Mouse (Mus musculus): ENCODE data around the gene Abca8a. TPM values are rescaled to one million over a fixed set of nuclear protein-coding genes. Genes with fewer than 3 reads are reported as not detected.
A peak's percentile ranks its signal among the peaks of the same experiment; 100 is the strongest.

Gene Abca8a
- total and polyA plus RNA-seq, 2 experiments from 2014 or later = 0.39 to 0.71 TPM

DNA sequence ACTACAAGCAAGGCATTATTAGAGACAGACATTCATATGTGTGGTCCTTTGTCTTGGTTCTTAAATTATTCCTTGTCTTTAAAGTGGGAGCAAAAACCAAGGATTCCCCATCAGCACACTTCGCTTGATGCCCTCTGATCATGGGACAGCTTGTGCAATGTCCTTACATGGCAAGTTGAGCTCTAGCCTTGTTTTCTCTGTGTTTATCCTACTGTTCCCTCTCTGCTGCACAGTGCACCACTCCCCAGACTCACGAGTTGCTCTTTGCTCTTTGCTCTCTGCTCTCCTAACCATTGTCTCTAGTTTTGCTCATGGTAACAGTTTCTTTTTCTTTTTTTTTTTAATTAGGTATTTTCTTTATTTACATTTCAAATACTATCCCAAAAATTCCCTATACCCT lies 35.7 kb downstream of the Abca8a start:
- Histone ChIP-seq H3K4me1 (ENCODE audit: insufficient read depth, low read length) (no peaks in the 10 kb centered on the region), H3K9ac (replicated peaks; ENCODE audit: low read length, poor library complexity, severe bottlenecking) (no peak overlapping the region), H3K36me3 (ENCODE audit: insufficient read depth, low read length) (no peaks in the 10 kb centered on the region), H3K27me3 (ENCODE audit: insufficient read depth, low read length) (no peaks in the 10 kb centered on the region), H3K4me3 (ENCODE audit: low read depth, low read length) (no peak overlapping the region), H3K27ac (ENCODE audit: low read depth, low read length) (no peak overlapping the region), H3K9me3 (ENCODE audit: low read length) (no peaks in the 10 kb centered on the region), H3K4me2 (ENCODE audit: low read depth, low read length, poor library complexity, severe bottlenecking) (no peak overlapping the region)
- ATAC-seq (ENCODE audit: low FRiP score) (no peak), DNase-seq (ENCODE audit: low spot score) (no peak)
- no peak for TF ChIP-seq CTCF (IDR thresholded peaks at IDR 0.05)
- WGBS = 76% methylated on average over 2 of the region's 2 CpGs

DNA sequence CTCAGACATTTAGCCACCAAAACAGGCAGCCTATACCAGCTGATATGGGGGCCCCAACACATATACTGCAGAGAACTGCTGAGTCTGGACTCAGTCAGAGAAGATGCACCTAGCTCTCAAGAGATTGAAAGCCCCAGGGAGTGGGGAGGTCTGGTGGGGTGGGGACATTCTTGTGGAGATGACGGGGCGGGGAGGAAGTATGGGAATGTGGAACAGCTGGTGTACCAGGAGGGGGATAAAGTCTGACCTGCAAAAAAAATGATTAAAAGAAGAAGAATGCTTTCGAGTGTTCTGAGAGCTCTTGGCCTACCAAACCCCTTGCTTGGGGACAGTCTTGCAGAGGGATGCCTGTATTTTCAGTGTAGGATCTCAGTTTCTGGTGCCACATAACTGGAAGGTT lies 42.1 kb downstream of the Abca8a start:
- DNase-seq (ENCODE audit: low spot score) = no peak
- no peaks in the 10 kb centered on the region for H3K27me3 ChIP-seq (ENCODE audit: insufficient read depth, low read length)
- no peak overlapping the region for H3K9ac ChIP-seq (replicated peaks; ENCODE audit: low read length, poor library complexity, severe bottlenecking)
- H3K9me3 ChIP-seq (ENCODE audit: low read length) = no peaks in the 10 kb centered on the region
- ATAC-seq (ENCODE audit: low FRiP score) = no peak
- WGBS = 78% methylated on average over 3 of the region's 3 CpGs
- no peaks in the 10 kb centered on the region for H3K36me3 ChIP-seq (ENCODE audit: insufficient read depth, low read length)
- no peak overlapping the region for H3K4me3 ChIP-seq (ENCODE audit: low read depth, low read length)
- H3K27ac ChIP-seq (ENCODE audit: low read depth, low read length) = no peak overlapping the region
- no peak overlapping the region for H3K4me2 ChIP-seq (ENCODE audit: low read depth, low read length, poor library complexity, severe bottlenecking)
- no peaks in the 10 kb centered on the region for H3K4me1 ChIP-seq (ENCODE audit: insufficient read depth, low read length)
- TF ChIP-seq CTCF (IDR thresholded peaks at IDR 0.05) = no peak

DNA sequence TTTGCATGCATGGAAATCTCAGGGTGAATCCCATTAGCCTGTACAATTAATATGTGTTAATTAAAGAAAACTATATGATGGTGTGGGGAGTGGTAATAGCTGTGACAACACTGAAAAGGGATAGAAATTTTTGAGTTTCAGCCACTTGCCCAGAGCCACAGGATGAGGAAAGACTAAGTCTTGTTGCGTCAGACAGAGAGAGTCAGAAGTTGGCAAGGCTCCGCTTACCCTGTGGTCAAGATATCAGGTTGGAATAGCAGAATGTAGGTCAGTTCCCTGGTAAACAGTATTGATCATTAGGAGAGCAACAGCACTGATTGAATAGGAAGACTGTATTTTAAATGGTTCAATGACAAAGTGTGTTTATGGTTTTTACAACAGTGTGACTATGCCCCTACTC lies 58.0 kb downstream of the Abca8a start:
- Histone ChIP-seq H3K4me1 (ENCODE audit: insufficient read depth, low read length) (no peaks in the 10 kb centered on the region), H3K27me3 (ENCODE audit: insufficient read depth, low read length) (no peaks in the 10 kb centered on the region), H3K9me3 (ENCODE audit: low read length) (no peaks in the 10 kb centered on the region), H3K4me3 (ENCODE audit: low read depth, low read length) (no peak overlapping the region), H3K4me2 (ENCODE audit: low read depth, low read length, poor library complexity, severe bottlenecking) (no peak overlapping the region), H3K36me3 (ENCODE audit: insufficient read depth, low read length) (no peaks in the 10 kb centered on the region), H3K27ac (ENCODE audit: low read depth, low read length) (no peak overlapping the region), H3K9ac (replicated peaks; ENCODE audit: low read length, poor library complexity, severe bottlenecking) (no peak overlapping the region)
- no peak for TF ChIP-seq CTCF (IDR thresholded peaks at IDR 0.05)
- WGBS = 97% methylated on average over 2 of the region's 2 CpGs
- no peak for DNase-seq (ENCODE audit: low spot score)
- no peak for ATAC-seq (ENCODE audit: low FRiP score)

DNA sequence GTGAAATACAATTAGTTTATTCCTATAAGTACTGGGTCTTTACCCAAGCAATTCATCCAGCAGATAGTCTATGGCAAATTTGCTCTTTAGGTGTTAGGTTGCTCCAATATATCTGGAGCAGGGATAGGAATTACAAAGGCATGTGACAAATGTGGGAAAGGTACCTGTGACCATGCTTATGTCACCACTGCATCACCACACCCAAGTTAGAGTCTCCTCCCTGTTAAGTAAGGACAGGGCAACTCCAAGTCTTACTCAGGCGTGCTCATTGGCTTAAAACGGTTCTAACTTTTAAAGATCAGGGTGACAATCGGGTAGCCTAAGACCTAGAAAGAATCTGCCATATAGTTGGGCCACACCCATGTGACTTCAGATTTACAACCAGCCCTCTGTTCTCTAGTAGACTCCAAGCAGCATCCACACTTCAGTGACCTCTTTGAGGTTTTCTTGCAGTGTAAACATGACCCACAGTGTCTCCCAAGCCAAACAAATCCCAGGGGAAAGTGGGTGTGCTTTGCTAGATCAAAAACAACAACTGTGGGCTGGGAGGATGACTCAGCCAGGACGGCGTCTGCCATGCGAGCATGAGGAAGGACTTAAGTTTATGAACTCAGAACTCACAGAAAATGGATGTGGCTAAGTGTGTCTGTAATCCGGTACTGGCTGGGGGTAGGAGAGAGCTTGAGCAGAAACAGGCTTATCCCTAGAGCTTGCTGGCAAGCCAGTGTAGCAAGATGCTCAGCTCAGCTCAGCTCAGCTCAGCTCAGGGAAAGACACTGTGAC lies 66.7 kb downstream of the Abca8a start:
- WGBS = 78% methylated on average over 7 of the region's 7 CpGs
- ATAC-seq (ENCODE audit: low FRiP score) (no peak), DNase-seq (ENCODE audit: low spot score) (no peak)
- H3K9me3 ChIP-seq (ENCODE audit: low read length) = no peaks in the 10 kb centered on the region
- no peak for TF ChIP-seq CTCF (IDR thresholded peaks at IDR 0.05)
- no peaks in the 10 kb centered on the region for H3K4me1 ChIP-seq (ENCODE audit: insufficient read depth, low read length)
- H3K27ac ChIP-seq (ENCODE audit: low read depth, low read length) = no peak overlapping the region
- H3K4me3 ChIP-seq (ENCODE audit: low read depth, low read length) = no peak overlapping the region
- no peak overlapping the region for H3K9ac ChIP-seq (replicated peaks; ENCODE audit: low read length, poor library complexity, severe bottlenecking)
- H3K27me3 ChIP-seq (ENCODE audit: insufficient read depth, low read length) = no peaks in the 10 kb centered on the region
- no peaks in the 10 kb centered on the region for H3K36me3 ChIP-seq (ENCODE audit: insufficient read depth, low read length)
- no peak overlapping the region for H3K4me2 ChIP-seq (ENCODE audit: low read depth, low read length, poor library complexity, severe bottlenecking)

DNA sequence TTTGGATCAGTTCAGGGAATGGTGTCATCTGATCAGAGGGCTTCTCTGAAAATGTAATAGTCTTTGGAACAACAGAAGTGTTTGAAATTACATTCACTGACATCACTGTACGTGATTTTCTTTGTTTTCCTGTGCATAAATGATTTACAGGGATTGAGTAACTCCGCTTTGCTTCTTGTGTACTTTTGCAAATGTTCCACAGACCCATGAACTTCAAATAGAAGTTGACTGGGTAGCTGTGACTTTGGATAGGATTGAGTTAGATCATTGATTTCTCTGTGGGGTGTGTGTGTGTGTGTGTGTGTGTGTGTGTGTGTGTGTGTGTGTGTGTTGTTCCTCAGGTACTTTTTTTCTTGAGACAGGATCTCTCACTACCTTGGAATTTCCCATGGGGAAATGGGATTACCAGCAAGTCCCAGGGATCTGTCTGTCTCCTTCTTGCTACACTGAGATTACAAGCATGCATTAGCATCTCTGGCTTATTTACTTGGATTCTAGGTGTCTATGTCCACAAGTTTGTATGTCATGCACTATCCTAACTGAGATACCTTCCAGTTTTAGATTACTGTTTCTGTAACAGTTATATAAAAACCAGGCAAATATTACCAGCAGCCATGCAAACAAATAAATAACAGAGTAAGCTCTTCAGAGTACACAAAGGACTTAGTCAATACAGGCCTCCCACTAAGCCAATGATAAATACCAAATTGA lies 84.8 kb downstream of the Abca8a start:
- WGBS = 78% methylated on average over 2 of the region's 2 CpGs
- H3K4me3 ChIP-seq (ENCODE audit: low read depth, low read length) = no peak overlapping the region
- H3K9me3 ChIP-seq (ENCODE audit: low read length) = no peaks in the 10 kb centered on the region
- H3K27me3 ChIP-seq (ENCODE audit: insufficient read depth, low read length) = no peaks in the 10 kb centered on the region
- H3K4me2 ChIP-seq (ENCODE audit: low read depth, low read length, poor library complexity, severe bottlenecking) = no peak overlapping the region
- H3K4me1 ChIP-seq (ENCODE audit: insufficient read depth, low read length) = no peaks in the 10 kb centered on the region
- no peaks in the 10 kb centered on the region for H3K36me3 ChIP-seq (ENCODE audit: insufficient read depth, low read length)
- TF ChIP-seq CTCF (IDR thresholded peaks at IDR 0.05) = no peak
- H3K9ac ChIP-seq (replicated peaks; ENCODE audit: low read length, poor library complexity, severe bottlenecking) = no peak overlapping the region
- DNase-seq (ENCODE audit: low spot score) = no peak
- no peak for ATAC-seq (ENCODE audit: low FRiP score)
- no peak overlapping the region for H3K27ac ChIP-seq (ENCODE audit: low read depth, low read length)

DNA sequence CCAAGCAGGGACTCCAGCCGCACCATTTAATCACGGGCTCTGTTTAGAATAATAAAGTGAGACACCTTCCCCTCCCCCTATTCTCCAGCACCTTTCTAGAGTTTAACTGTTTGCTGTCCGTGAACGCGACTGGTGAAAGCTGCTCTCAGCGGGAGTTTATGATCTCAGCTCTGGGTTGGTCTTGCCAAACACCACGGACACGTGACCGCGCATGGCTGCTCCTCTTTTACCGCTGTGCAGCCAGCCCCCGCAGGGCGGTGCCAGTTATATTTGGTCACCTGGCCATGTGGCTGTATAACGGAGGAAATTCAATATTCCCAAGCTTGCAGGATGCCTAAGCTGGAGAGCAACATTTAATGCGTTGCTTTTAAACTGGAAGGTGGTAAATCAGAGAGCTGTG lies 100.2 kb downstream of the Abca8a start, which contains the start of gene Abca8b:
Gene Abca8b (minus strand): TSS at position 222 of the 400 bp plus-strand sequence.
- Histone ChIP-seq H3K27me3 (ENCODE audit: insufficient read depth, low read length) (no peaks in the 10 kb centered on the region), H3K27ac (ENCODE audit: low read depth, low read length) (peak within 1 kb of the TSS; percentile 18; the same call in 1 of the 2 replicates), H3K9me3 (ENCODE audit: low read length) (no peaks in the 10 kb centered on the region), H3K36me3 (ENCODE audit: insufficient read depth, low read length) (no peaks in the 10 kb centered on the region), H3K9ac (replicated peaks; ENCODE audit: low read length, poor library complexity, severe bottlenecking) (peak within 1 kb of the TSS; percentile 40; the same call in 1 of the 2 replicates), H3K4me3 (ENCODE audit: low read depth, low read length) (peak within 1 kb of the TSS; percentile 39), H3K4me1 (ENCODE audit: insufficient read depth, low read length) (no peaks in the 10 kb centered on the region), H3K4me2 (ENCODE audit: low read depth, low read length, poor library complexity, severe bottlenecking) (peak within 1 kb of the TSS; percentile 62)
- under 1% methylated on average over 15 of the region's 15 CpGs for WGBS
- DNase-seq (ENCODE audit: low spot score) = peak; percentile 91
- peak; percentile 94 for ATAC-seq (ENCODE audit: low FRiP score)
- TF ChIP-seq CTCF (IDR thresholded peaks at IDR 0.05) = no peak
